Mouse (Mus musculus): ENCODE data around the gene Tmem14a. TPM values are rescaled to one million over a fixed set of nuclear protein-coding genes. Genes with fewer than 3 reads are reported as not detected.
"Not testable (repeated sequence)": the region's sequence is repeated elsewhere in the genome, so short reads cannot be mapped to it uniquely, and the experiment has no call there.

Tmem14a gene
- polyA plus RNA-seq, 1 experiment from 2014 or later = 13.4 TPM

DNA sequence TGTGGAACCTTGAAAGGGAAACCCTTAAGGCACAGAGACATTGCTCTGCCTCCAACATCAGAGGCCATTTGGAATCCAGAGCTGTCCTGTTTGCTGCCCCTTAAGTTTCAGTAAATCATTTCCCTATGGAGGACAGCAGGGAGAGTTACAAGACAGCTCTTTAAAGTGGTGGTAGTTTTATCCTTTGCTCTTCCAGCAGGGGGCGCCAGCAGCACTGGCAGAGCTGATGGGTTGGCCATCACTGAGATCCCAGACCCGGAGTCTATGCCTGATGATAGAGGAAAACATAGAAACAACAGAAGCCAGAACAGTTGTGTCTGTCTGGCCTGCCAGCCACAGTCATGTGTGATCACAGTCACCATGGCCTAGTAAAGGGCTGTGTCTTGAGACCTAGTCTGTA is 57.8 kb downstream of the Tmem14a start:
- not testable (repeated sequence) for H3K27ac ChIP-seq; H3K36me3 ChIP-seq; H3K4me1 ChIP-seq; H3K27me3 ChIP-seq (replicated peaks); H3K4me3 ChIP-seq; H3K9ac ChIP-seq; H3K9me3 ChIP-seq; ATAC-seq (ENCODE audit: low FRiP score, low read depth); H3K4me2 ChIP-seq (replicated peaks)
- WGBS = 43% methylated on average over 2 of the region's 2 CpGs

Other genes with a start within 250 kb of the Tmem14a start
- gene Tram2, start 139.3 kb upstream of the Tmem14a start, polyA plus RNA-seq (2016; fragmentation: Nextera tagmentation; extraction: Ambion mirVana) = 3.5 and 3.6 TPM in 2 replicates
- gene Gsta3, start 22.0 kb downstream of the Tmem14a start, polyA plus RNA-seq (2016; fragmentation: Nextera tagmentation; extraction: Ambion mirVana) = 0.14 and 0.32 TPM in 2 replicates
- gene Khdc1a, start 131.1 kb downstream of the Tmem14a start, polyA plus RNA-seq (2016; fragmentation: Nextera tagmentation; extraction: Ambion mirVana) = not detected in 2 replicates
- not detected in 2 replicates for gene Khdc1c, start 149.8 kb downstream of the Tmem14a start, polyA plus RNA-seq (2016; fragmentation: Nextera tagmentation; extraction: Ambion mirVana)
- 0.11 and 0.14 TPM in 2 replicates for gene Khdc1b, start 165.0 kb downstream of the Tmem14a start, polyA plus RNA-seq (2016; fragmentation: Nextera tagmentation; extraction: Ambion mirVana)

Measured in neural tube, embryonic 12.5 days (tissue).